Mouse (Mus musculus): ENCODE data around the gene Dnajc30.

DNA sequence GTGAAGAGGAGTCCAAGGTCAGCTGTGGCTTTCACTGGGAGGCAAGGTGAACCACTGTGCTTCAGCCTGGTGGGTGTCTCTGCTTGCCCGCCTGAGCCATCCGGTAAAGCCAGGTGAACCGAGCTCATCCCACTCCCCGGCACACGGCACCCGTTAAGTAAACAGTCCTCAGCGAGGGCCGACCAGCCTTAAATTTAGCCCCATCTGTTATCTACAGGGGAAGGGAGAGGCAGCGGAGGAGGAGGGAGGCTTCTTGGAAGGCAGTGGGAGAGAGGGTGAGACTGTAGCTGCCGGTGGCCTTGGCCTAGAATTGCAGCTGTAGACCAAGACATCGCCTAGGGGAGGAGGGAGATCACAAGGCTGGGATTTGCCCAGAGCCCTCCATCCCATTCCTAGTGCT is 23.2 kb upstream of the Dnajc30 start:
- TF ChIP-seq CTCF (conservative IDR thresholded peaks at IDR 0.05; ENCODE audit: insufficient read depth, insufficient read length, low read depth, low read length) (no peak), POLR2A (IDR thresholded peaks at IDR 0.05; ENCODE audit: low read depth, low read length) (no peak)
